Mouse (Mus musculus) small intestine, adult 2 months (tissue): ENCODE results near the gene Gucd1.

Experiments used
- CTCF ChIP-seq: fragments of 200-500 bp; IDR thresholded peaks from 2 replicates; pipeline ENCODE4 v1.5.1; 2012; ENCODE audit warnings: low read depth, mild to moderate bottlenecking, control low read depth, inconsistent platforms, low read length, moderate library complexity, mixed read lengths; ENCODE audit not compliant: insufficient replicate concordance, insufficient read length; ENCODE audit errors: extremely low read depth
- POLR2A ChIP-seq: fragments of 200-500 bp; IDR thresholded peaks from 2 replicates; pipeline ENCODE4 v1.6.1; 2012; ENCODE audit warnings: low read depth, mild to moderate bottlenecking, control low read depth, inconsistent platforms, low read length, moderate library complexity

- TF ChIP-seq CTCF = no peak
- no peak for TF ChIP-seq POLR2A
Observed at GRCm38 (mm10) chr10:75489522-75489921, 28.2 kb downstream of the Gucd1 start.
